Mouse (Mus musculus): Measurements from ENCODE around the gene Gm17606. TPM values are rescaled to one million over a fixed set of nuclear protein-coding genes. Genes with fewer than 3 reads are reported as not detected.
A peak's percentile ranks its signal among the peaks of the same experiment; 100 is the strongest.

Gene Gm17606
- polyA plus RNA-seq, 1 experiment from 2014 or later: not detected

DNA sequence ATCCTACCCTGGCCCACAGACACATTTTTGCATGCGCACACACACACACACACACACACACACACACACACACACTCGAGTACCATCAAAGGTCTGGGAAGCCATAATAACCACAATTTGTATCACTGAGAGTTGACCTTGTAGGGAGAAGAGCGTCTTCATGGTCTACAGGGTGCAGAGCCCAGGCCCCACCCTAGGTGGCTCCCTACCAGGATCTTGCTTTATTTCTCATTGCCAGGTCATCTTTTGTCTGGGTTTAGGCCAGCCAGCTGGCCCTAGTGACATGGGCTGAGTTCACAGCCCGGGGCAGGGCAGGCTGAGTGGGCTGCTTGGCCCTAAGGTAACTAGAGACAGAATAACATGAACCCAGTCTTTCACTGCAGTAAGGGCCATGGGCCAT is 6.6 kb upstream of the Gm17606 start:
- no peak for ATAC-seq
- peaks cover under 1% of the 10 kb centered on the region for H3K4me1 ChIP-seq (ENCODE audit: control insufficient read depth, insufficient read depth, low read depth, low read length)
- 87% methylated on average over 4 of the region's 4 CpGs for WGBS
- no peak overlapping the region for H3K27ac ChIP-seq (ENCODE audit: low read depth, low read length)
- no peaks in the 10 kb centered on the region for H3K9me3 ChIP-seq (ENCODE audit: control insufficient read depth, low read length)
- H3K36me3 ChIP-seq (ENCODE audit: control insufficient read depth, insufficient read depth, low read length): peaks cover 26% of the 10 kb centered on the region
- H3K27me3 ChIP-seq (replicated peaks; ENCODE audit: control insufficient read depth, insufficient read depth, low read length): no peaks in the 10 kb centered on the region
- no peak overlapping the region for H3K4me3 ChIP-seq (ENCODE audit: low read length)
- no peak overlapping the region for H3K4me2 ChIP-seq (ENCODE audit: low read length)
- H3K9ac ChIP-seq (ENCODE audit: low read depth, low read length): no peak overlapping the region

DNA sequence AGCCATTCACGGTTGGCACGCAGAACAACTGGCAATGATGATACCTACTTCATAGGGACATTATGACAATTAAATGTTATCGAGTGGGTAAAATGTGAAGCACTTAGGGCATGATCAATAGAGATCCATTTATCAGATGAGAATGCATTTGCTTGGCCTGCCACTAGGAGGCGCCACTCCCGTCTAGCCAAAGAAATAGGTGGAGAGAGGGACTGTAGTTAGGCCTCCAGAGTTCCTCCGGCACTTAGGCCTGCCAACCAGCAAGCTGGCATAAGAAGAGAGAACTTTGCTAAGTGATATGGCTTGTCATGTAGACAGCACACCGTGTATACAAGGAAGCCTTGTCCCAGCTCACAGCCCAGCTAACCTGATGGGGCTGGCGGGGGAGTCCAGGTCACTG is 3.8 kb upstream of the Gm17606 start:
- no peak for ATAC-seq
- peaks cover 24% of the 10 kb centered on the region for H3K36me3 ChIP-seq (ENCODE audit: control insufficient read depth, insufficient read depth, low read length)
- WGBS: 49% methylated on average over 8 of the region's 8 CpGs

DNA sequence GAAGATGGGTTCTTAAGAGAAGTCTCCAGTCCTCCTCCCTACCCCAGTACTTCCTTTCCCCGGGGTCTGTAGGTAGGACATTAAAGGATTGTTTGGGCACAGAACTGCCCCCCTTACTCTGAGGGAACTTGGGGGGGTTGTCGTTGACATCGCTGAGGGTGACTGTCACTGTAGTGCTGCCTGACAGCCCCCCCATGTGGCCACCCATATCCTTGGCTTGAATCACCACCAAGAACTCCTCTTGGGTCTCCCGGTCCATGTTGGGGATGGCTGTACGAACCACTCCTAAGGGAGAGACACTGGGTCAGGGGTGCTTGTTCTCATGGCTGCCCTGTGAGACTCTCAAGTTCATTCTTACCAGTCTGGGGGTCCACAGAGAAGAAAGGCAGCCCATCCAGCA is 2.5 kb upstream of the Gm17606 start:
- Histone ChIP-seq H3K27ac (ENCODE audit: low read depth, low read length) (no peak overlapping the region), H3K9me3 (ENCODE audit: control insufficient read depth, low read length) (no peaks in the 10 kb centered on the region), H3K36me3 (ENCODE audit: control insufficient read depth, insufficient read depth, low read length) (peaks cover 23% of the 10 kb centered on the region), H3K9ac (ENCODE audit: low read depth, low read length) (no peak overlapping the region), H3K27me3 (replicated peaks; ENCODE audit: control insufficient read depth, insufficient read depth, low read length) (no peaks in the 10 kb centered on the region), H3K4me3 (ENCODE audit: low read length) (no peak overlapping the region), H3K4me1 (ENCODE audit: control insufficient read depth, insufficient read depth, low read depth, low read length) (peaks cover 10% of the 10 kb centered on the region), H3K4me2 (ENCODE audit: low read length) (no peak overlapping the region)
- 73% methylated on average over 5 of the region's 5 CpGs for WGBS
- no peak for ATAC-seq

More for the DNA sequence above, 3.8 kb upstream of the Gm17606 start:
- H3K4me1 ChIP-seq (ENCODE audit: control insufficient read depth, insufficient read depth, low read depth, low read length): peaks cover 10% of the 10 kb centered on the region
- no peaks in the 10 kb centered on the region for H3K27me3 ChIP-seq (replicated peaks; ENCODE audit: control insufficient read depth, insufficient read depth, low read length)
- no peaks in the 10 kb centered on the region for H3K9me3 ChIP-seq (ENCODE audit: control insufficient read depth, low read length)
- no peak overlapping the region for H3K4me2 ChIP-seq (ENCODE audit: low read length)
- no peak overlapping the region for H3K27ac ChIP-seq (ENCODE audit: low read depth, low read length)
- no peak overlapping the region for H3K4me3 ChIP-seq (ENCODE audit: low read length)
- no peak overlapping the region for H3K9ac ChIP-seq (ENCODE audit: low read depth, low read length)

DNA sequence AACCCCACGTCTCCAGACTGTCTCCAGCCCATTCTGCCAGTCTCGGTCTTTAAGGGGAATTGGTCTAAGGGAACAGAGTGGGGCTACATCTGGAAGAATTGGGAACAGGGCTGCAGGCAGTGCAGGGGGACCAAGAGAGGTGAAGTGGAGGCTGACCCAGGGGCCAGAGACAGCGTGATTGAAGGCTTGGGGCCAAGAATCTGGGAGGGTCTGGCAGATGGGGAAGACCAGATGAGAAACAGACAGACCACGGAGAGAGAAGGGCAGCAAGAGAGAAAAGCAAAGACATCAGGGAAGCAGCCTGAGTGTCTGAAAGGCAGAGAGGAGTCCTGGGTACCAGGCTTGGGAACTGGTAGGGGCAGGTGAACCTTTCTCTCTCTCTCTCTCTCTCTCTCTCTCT is 631 bp upstream of the Gm17606 start:
- H3K27me3 ChIP-seq (replicated peaks; ENCODE audit: control insufficient read depth, insufficient read depth, low read length): no peaks in the 10 kb centered on the region
- no peaks in the 10 kb centered on the region for H3K9me3 ChIP-seq (ENCODE audit: control insufficient read depth, low read length)
- H3K36me3 ChIP-seq (ENCODE audit: control insufficient read depth, insufficient read depth, low read length): peaks cover 42% of the 10 kb centered on the region
- H3K4me2 ChIP-seq (ENCODE audit: low read length): peak overlapping the region; percentile 91
- WGBS: 16% methylated on average over 4 of the region's 4 CpGs
- H3K4me1 ChIP-seq (ENCODE audit: control insufficient read depth, insufficient read depth, low read depth, low read length): peaks cover 10% of the 10 kb centered on the region
- ATAC-seq: no peak
- H3K4me3 ChIP-seq (ENCODE audit: low read length): peak overlapping the region; percentile 82
- H3K9ac ChIP-seq (ENCODE audit: low read depth, low read length): peak overlapping the region; percentile 60
- H3K27ac ChIP-seq (ENCODE audit: low read depth, low read length): no peak overlapping the region

DNA sequence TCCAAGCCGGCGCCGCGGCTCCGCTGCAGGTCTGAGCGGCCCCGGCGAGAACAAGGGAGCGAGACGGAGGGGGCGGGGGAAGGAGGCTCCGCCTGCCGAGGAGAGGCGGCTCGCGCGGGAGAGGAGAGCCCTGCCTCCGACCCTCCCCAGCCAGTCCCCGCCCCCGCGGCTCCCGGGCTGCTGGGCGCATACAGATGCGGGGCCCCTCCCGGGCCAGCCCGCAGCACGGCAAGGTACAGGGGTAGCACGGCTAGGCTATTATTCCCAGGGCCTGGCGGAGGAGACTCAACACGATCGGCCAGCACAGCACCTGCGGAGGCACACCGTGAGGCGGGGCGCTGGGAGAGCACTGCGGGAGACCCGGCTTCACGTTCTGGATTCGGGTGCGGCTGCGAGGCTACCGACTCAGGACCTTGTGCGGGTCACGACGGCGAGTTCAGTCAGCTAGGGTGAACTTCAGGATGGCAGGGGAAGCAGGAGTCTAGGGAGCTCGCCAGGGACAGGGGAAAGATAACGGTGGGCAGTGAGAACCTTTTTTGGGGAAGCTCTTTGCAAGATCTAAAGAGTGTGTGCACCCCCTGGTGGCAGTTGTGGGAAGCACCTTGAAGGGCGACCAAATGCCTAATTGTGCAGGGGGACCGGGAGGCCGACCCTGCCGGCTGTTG is 685 bp downstream of the Gm17606 start, which contains the start of gene Cdh24:
Cdh24 (minus strand) TSS at position 60 of the 665 bp plus-strand sequence.
- ATAC-seq: peak; percentile 93
- H3K4me2 ChIP-seq (ENCODE audit: low read length): peak within 1 kb of the TSS; percentile 91
- H3K4me3 ChIP-seq (ENCODE audit: low read length): peak within 1 kb of the TSS; percentile 82
- peaks cover 49% of the 10 kb centered on the region for H3K36me3 ChIP-seq (ENCODE audit: control insufficient read depth, insufficient read depth, low read length)
- no peaks in the 10 kb centered on the region for H3K27me3 ChIP-seq (replicated peaks; ENCODE audit: control insufficient read depth, insufficient read depth, low read length)
- peak within 1 kb of the TSS; percentile 80 for H3K27ac ChIP-seq (ENCODE audit: low read depth, low read length)
- no peaks in the 10 kb centered on the region for H3K9me3 ChIP-seq (ENCODE audit: control insufficient read depth, low read length)
- peaks cover 10% of the 10 kb centered on the region for H3K4me1 ChIP-seq (ENCODE audit: control insufficient read depth, insufficient read depth, low read depth, low read length)
- peak within 1 kb of the TSS; percentile 94 for H3K9ac ChIP-seq (ENCODE audit: low read depth, low read length)
- WGBS: 0% methylated on average over 40 of the region's 52 CpGs

DNA sequence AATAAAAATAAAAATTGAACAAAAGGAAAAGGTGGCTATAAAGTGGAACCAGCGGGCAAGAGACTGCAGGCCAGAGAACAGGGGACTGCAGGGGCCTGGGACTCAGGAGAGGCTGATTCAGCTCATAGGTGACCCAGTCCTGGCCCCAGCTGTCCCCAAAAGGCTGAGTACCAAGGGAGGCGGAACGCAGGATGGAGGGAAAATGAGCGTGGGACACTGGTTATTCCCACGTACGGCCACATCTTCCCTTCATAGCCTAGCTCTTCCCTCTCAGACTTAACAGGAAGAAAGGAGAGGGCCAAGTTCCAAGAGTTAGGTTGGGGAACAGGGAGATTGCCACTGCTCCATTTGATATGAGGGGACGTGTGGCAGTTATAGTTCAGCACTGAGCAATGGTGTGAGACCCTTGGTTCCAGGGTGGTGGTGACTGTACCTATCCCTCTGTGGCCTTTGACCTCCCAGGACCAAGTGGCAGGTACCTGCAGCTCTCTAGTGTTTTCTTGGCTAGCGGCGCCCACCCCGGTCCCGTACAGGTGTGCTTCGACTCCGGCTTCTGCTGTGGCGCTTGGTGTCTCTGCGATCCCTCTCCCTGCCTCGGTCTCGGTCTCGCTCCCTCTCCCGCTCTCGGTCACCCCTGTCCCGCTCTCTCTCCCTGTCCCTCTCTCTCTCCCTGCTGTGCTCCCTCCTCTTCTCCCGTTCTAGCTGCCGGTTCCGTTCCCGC is 1.6 kb downstream of the Gm17606 start:
- Histone ChIP-seq H3K4me3 (ENCODE audit: low read length) (no peak overlapping the region), H3K27me3 (replicated peaks; ENCODE audit: control insufficient read depth, insufficient read depth, low read length) (no peaks in the 10 kb centered on the region), H3K9ac (ENCODE audit: low read depth, low read length) (no peak overlapping the region), H3K4me2 (ENCODE audit: low read length) (no peak overlapping the region), H3K9me3 (ENCODE audit: control insufficient read depth, low read length) (no peaks in the 10 kb centered on the region), H3K4me1 (ENCODE audit: control insufficient read depth, insufficient read depth, low read depth, low read length) (peaks cover 10% of the 10 kb centered on the region), H3K27ac (ENCODE audit: low read depth, low read length) (no peak overlapping the region), H3K36me3 (ENCODE audit: control insufficient read depth, insufficient read depth, low read length) (peaks cover 48% of the 10 kb centered on the region)
- no peak for ATAC-seq
- WGBS: 75% methylated on average over 25 of the region's 25 CpGs

DNA sequence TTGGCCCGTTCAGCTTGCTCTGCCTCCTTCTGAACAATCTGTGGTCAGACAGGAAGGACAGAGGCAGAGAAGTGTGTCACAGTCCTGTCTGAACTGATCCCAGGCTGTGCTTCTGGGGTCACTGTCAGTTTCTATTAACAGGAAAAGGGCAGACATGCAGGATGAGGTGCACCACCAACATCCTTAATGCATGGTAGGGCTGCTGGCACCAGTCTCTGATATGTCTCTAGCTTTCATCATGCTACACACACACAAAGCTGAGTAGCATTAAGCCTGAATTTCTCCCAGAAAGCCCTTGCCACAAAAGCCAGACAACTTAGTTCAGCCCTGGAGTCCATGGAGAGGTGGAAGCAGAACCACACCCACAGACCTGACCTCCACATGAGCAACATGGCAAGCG is 2.3 kb downstream of the Gm17606 start:
- Histone ChIP-seq H3K4me3 (ENCODE audit: low read length) (no peak overlapping the region), H3K4me1 (ENCODE audit: control insufficient read depth, insufficient read depth, low read depth, low read length) (peaks cover 10% of the 10 kb centered on the region), H3K9ac (ENCODE audit: low read depth, low read length) (no peak overlapping the region), H3K9me3 (ENCODE audit: control insufficient read depth, low read length) (no peaks in the 10 kb centered on the region), H3K4me2 (ENCODE audit: low read length) (no peak overlapping the region), H3K36me3 (ENCODE audit: control insufficient read depth, insufficient read depth, low read length) (peaks cover 52% of the 10 kb centered on the region), H3K27ac (ENCODE audit: low read depth, low read length) (no peak overlapping the region), H3K27me3 (replicated peaks; ENCODE audit: control insufficient read depth, insufficient read depth, low read length) (no peaks in the 10 kb centered on the region)
- WGBS: 92% methylated on average over 2 of the region's 2 CpGs
- ATAC-seq: no peak

DNA sequence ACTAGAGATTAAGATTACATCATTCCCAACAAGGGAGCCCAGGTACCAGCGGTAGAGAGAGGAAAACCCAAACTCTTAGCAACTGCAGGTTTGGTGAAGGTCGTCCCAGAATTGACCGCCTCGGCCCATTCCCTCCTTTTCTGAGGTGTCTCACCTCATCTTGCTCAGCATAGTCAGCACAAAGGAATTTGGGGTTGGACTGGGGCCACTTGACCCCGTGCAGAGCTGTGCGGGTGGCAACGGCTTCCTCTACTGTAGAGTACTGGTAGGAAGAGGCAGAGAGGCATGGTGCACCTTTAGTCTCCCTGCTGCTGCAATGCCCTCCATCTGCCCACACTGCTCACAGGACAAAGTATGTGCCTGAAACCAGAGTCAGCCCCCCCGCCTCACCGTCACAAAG is 3.5 kb downstream of the Gm17606 start:
- no peaks in the 10 kb centered on the region for H3K27me3 ChIP-seq (replicated peaks; ENCODE audit: control insufficient read depth, insufficient read depth, low read length)
- no peak overlapping the region for H3K4me2 ChIP-seq (ENCODE audit: low read length)
- H3K9ac ChIP-seq (ENCODE audit: low read depth, low read length): no peak overlapping the region
- H3K27ac ChIP-seq (ENCODE audit: low read depth, low read length): no peak overlapping the region
- H3K4me1 ChIP-seq (ENCODE audit: control insufficient read depth, insufficient read depth, low read depth, low read length): peaks cover 14% of the 10 kb centered on the region
- WGBS: 93% methylated on average over 9 of the region's 9 CpGs
- H3K36me3 ChIP-seq (ENCODE audit: control insufficient read depth, insufficient read depth, low read length): peaks cover 60% of the 10 kb centered on the region
- ATAC-seq: no peak
- no peak overlapping the region for H3K4me3 ChIP-seq (ENCODE audit: low read length)
- H3K9me3 ChIP-seq (ENCODE audit: control insufficient read depth, low read length): no peaks in the 10 kb centered on the region

DNA sequence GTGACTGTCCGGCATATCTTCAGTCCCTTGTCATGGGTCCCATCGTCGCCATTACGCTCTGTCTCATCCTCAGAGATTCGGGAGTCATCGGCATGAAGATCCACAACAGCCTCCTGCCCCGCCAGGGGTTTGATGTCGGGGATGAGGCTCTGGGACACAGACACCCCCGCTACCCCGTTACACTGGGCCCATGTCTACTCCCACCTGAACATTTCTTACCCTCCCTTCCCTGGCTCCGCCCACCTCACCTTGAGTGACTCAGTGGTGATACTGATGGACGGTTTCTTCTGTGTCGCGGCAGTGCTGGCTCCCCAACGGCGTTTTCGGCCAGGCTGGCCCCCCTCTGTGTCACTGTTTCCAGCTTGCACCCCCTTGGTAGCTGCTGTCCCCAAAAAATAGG is 5.7 kb downstream of the Gm17606 start:
- H3K9me3 ChIP-seq (ENCODE audit: control insufficient read depth, low read length): no peaks in the 10 kb centered on the region
- no peak for ATAC-seq
- peaks cover 76% of the 10 kb centered on the region for H3K36me3 ChIP-seq (ENCODE audit: control insufficient read depth, insufficient read depth, low read length)
- no peak overlapping the region for H3K27ac ChIP-seq (ENCODE audit: low read depth, low read length)
- 94% methylated on average over 17 of the region's 17 CpGs for WGBS
- no peak overlapping the region for H3K4me3 ChIP-seq (ENCODE audit: low read length)
- H3K4me1 ChIP-seq (ENCODE audit: control insufficient read depth, insufficient read depth, low read depth, low read length): peaks cover 23% of the 10 kb centered on the region
- H3K4me2 ChIP-seq (ENCODE audit: low read length): no peak overlapping the region
- H3K9ac ChIP-seq (ENCODE audit: low read depth, low read length): no peak overlapping the region
- no peaks in the 10 kb centered on the region for H3K27me3 ChIP-seq (replicated peaks; ENCODE audit: control insufficient read depth, insufficient read depth, low read length)

Measured in hindbrain, embryonic 16.5 days (tissue).